Mouse (Mus musculus): ENCODE measurements around the gene Me1.

GRCm38 (mm10) chr9:86630352-86630931 lies 65.3 kb downstream of the Me1 start:
- TF ChIP-seq CTCF (IDR thresholded peaks at IDR 0.05; ENCODE audit: low read depth) (no peak), EP300 (optimal IDR thresholded peaks at IDR 0.05) (no peak)

Data from stomach, postnatal 0 days (tissue).